Mouse (Mus musculus): ENCODE results near the gene Scd1. TPM values are rescaled to one million over a fixed set of nuclear protein-coding genes. Genes with fewer than 3 reads are reported as not detected.

The Scd1 gene
- total and polyA plus RNA-seq, 3 experiments, result 225 to 314 (median 244) TPM

DNA sequence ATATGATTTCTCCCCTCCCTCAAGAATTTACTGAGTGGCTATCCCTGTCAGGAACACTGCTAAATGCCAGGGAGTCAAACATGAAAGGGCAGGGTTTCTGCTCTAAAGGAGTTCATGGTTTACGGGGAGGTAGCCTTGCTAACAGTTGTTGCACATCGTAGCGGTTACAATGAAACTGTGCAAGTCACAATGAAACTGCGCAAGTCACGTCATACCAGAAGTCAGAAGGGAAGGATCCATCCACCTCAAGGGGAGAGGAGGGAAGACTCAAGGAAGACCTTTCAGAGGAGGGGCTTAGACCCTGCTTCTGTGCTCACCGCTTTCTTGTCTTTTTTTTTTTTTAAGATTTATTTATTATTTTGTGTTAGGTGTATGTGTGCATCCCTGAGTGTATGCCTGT is 47.2 kb upstream of the Scd1 start:
- DNase-seq (ENCODE audit: extremely low read depth), result peak; percentile 72
- in situ Hi-C loops (cut with MboI; ENCODE audit: low pct_ligation_motif_present, low pct_unique_long_range_greater_than_20kb, low sequenced_read_pairs), result no loop called here

DNA sequence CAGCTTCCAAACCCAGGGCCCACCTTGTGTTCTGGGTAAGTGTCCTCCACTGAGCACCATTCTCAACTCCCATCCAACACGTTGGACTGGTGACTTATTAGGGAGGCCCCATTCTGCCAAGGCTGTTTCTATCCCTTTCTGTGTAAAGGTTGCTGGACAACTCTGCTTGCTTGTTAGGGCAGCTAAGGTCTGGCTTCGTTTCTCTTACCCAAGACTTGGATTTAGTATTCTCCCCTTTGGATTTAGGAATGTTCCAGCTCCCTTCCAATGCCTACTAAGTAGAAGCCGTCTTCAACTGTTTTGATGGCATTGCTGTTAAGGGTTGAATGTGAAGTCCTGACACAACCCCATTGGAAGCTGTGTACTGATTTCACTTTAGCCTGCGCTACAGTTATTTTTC is 40.2 kb upstream of the Scd1 start:
- Histone ChIP-seq H3K79me2 (replicated peaks; ENCODE audit: control insufficient read depth, extremely low read depth, insufficient read depth, poor library complexity, severe bottlenecking) (no peaks in the 10 kb centered on the region), H3K27me3 (replicated peaks) (peaks cover 2% of the 10 kb centered on the region), H3K36me3 (replicated peaks in 1 of 2; ENCODE audit: control insufficient read depth in 1 of 2, insufficient read depth in 1 of 2, low read length in 1 of 2) (no peaks in the 10 kb centered on the region), H3K9me3 (replicated peaks; ENCODE audit: low read length) (peaks cover 2% of the 10 kb centered on the region), H3K4me2 (ENCODE audit: insufficient read depth, low read depth, poor library complexity, severe bottlenecking) (no peak overlapping the region), H3K4me3 (replicated peaks in 1 of 3; ENCODE audit: low read depth in 2 of 3, low read length in 2 of 3, poor library complexity in 1 of 3) (no peak overlapping the region), H3K9ac (ENCODE audit: insufficient read depth, low read depth) (no peak overlapping the region), H3K27ac (ENCODE audit: insufficient read depth, low read depth) (no peak overlapping the region), H3K4me1 (ENCODE audit: control insufficient read depth in 1 of 2, insufficient read depth in 2 of 2) (peaks cover 2 to 4% of the 10 kb centered on the region in 2 experiments)
- no peak for TF ChIP-seq NRF1 (IDR thresholded peaks at IDR 0.05; ENCODE audit: low read depth, low read length)
- TF ChIP-seq JUND (conservative IDR thresholded peaks at IDR 0.05; ENCODE audit: low read depth, low read length), result no peak
- no peak for TF ChIP-seq ZNF384 (IDR thresholded peaks at IDR 0.05; ENCODE audit: low read depth, low read length)
- TF ChIP-seq ZKSCAN1 (IDR thresholded peaks at IDR 0.05; ENCODE audit: borderline replicate concordance, low read depth, low read length), result no peak
- TF ChIP-seq RAD21 (IDR thresholded peaks at IDR 0.05; ENCODE audit: low read depth, low read length), result no peak
- no peak for TF ChIP-seq TBP (conservative IDR thresholded peaks at IDR 0.05; ENCODE audit: low read depth, low read length)
- TF ChIP-seq UBTF (IDR thresholded peaks at IDR 0.05; ENCODE audit: low read depth, low read length), result no peak
- no peak for TF ChIP-seq GABPA (IDR thresholded peaks at IDR 0.05; ENCODE audit: insufficient replicate concordance, low read depth, low read length)
- no peak for TF ChIP-seq JUN (IDR thresholded peaks at IDR 0.05; ENCODE audit: insufficient read depth, low read depth, low read length)
- TF ChIP-seq MXI1 (IDR thresholded peaks at IDR 0.05; ENCODE audit: low read depth, low read length), result no peak
- no peak for TF ChIP-seq MEF2A (IDR thresholded peaks at IDR 0.05; ENCODE audit: borderline replicate concordance, low read depth, low read length)
- no peak for TF ChIP-seq BHLHE40 (IDR thresholded peaks at IDR 0.05; ENCODE audit: low read depth, low read length)
- no peak for TF ChIP-seq MAZ (IDR thresholded peaks at IDR 0.05; ENCODE audit: low read depth, low read length)
- TF ChIP-seq ZC3H11A (IDR thresholded peaks at IDR 0.05; ENCODE audit: low read depth, low read length), result no peak
- TF ChIP-seq EP300 (IDR thresholded peaks at IDR 0.05; ENCODE audit: low read length), result no peak
- no peak for TF ChIP-seq CHD2 (IDR thresholded peaks at IDR 0.05; ENCODE audit: low read length)
- no peak for TF ChIP-seq ZMIZ1 (IDR thresholded peaks at IDR 0.05; ENCODE audit: low read depth, low read length)
- no peak for TF ChIP-seq PAX5 (IDR thresholded peaks at IDR 0.05; ENCODE audit: low read length)
- no peak for TF ChIP-seq SIN3A (IDR thresholded peaks at IDR 0.05; ENCODE audit: low read length)
- TF ChIP-seq MAX (IDR thresholded peaks at IDR 0.05; ENCODE audit: low read length), result no peak
- in situ Hi-C loops (cut with MboI; ENCODE audit: low pct_ligation_motif_present, low pct_unique_long_range_greater_than_20kb, low sequenced_read_pairs) (no loop called here), dilution Hi-C loops (cut with MboI; ENCODE audit: extremely low pct_ligation_motif_present, extremely low pct_unique_long_range_greater_than_20kb, low sequenced_read_pairs) (no loop called here)
- DNase-seq (ENCODE audit: extremely low read depth), result no peak

More for the DNA sequence above, 47.2 kb upstream of the Scd1 start:
- no peaks in the 10 kb centered on the region for H3K9me3 ChIP-seq (replicated peaks; ENCODE audit: low read length)
- dilution Hi-C loops (cut with MboI; ENCODE audit: extremely low pct_ligation_motif_present, extremely low pct_unique_long_range_greater_than_20kb, low sequenced_read_pairs), result no loop called here
- no peaks in the 10 kb centered on the region for H3K79me2 ChIP-seq (replicated peaks; ENCODE audit: control insufficient read depth, extremely low read depth, insufficient read depth, poor library complexity, severe bottlenecking)
- H3K4me1 ChIP-seq (ENCODE audit: control insufficient read depth in 1 of 2, insufficient read depth in 2 of 2), result peaks cover 25 to 42% of the 10 kb centered on the region in 2 experiments
- no peak overlapping the region for H3K4me3 ChIP-seq (replicated peaks in 1 of 3; ENCODE audit: low read depth in 2 of 3, low read length in 2 of 3, poor library complexity in 1 of 3)
- H3K27ac ChIP-seq (ENCODE audit: insufficient read depth, low read depth), result no peak overlapping the region
- H3K9ac ChIP-seq (ENCODE audit: insufficient read depth, low read depth), result no peak overlapping the region
- TF ChIP-seq CHD2 (IDR thresholded peaks at IDR 0.05; ENCODE audit: low read length), result peak; percentile 77
- TF ChIP-seq HCFC1 (IDR thresholded peaks at IDR 0.05; ENCODE audit: low read depth, low read length), result no peak
- peak; percentile 95 for TF ChIP-seq JUND (conservative IDR thresholded peaks at IDR 0.05; ENCODE audit: low read depth, low read length)
- TF ChIP-seq MEF2A (IDR thresholded peaks at IDR 0.05; ENCODE audit: borderline replicate concordance, low read depth, low read length), result peak; percentile 63; the same call in 1 of the 2 replicates
- TF ChIP-seq ZKSCAN1 (IDR thresholded peaks at IDR 0.05; ENCODE audit: borderline replicate concordance, low read depth, low read length), result no peak
- TF ChIP-seq POLR2A (IDR thresholded peaks at IDR 0.05; ENCODE audit: low read depth, low read length), result no peak
- peak; percentile 88 for TF ChIP-seq JUN (IDR thresholded peaks at IDR 0.05; ENCODE audit: insufficient read depth, low read depth, low read length)
- TF ChIP-seq ETS1 (conservative IDR thresholded peaks at IDR 0.05; ENCODE audit: low read depth, low read length), result peak; percentile 81
- TF ChIP-seq POLR2AphosphoS2 (IDR thresholded peaks at IDR 0.05; ENCODE audit: low read depth, low read length), result no peak
- no peak for TF ChIP-seq TBP (conservative IDR thresholded peaks at IDR 0.05; ENCODE audit: low read depth, low read length)
- TF ChIP-seq TCF12 (IDR thresholded peaks at IDR 0.05; ENCODE audit: low read depth, low read length), result peak; percentile 78
- peak; percentile 37; the same call in 1 of the 2 replicates for TF ChIP-seq ELF1 (IDR thresholded peaks at IDR 0.05; ENCODE audit: low read depth, low read length)
- no peak for TF ChIP-seq CTCF (conservative IDR thresholded peaks at IDR 0.05 in 1 of 2, IDR thresholded peaks at IDR 0.05 in 1 of 2; ENCODE audit: low read depth in 2 of 2, low read length in 2 of 2)
- peak; percentile 30; the same call in 1 of the 2 replicates for TF ChIP-seq NRF1 (IDR thresholded peaks at IDR 0.05; ENCODE audit: low read depth, low read length)
- TF ChIP-seq MYC (IDR thresholded peaks at IDR 0.05; ENCODE audit: low read depth, low read length), result peak; percentile 58
- TF ChIP-seq SIN3A (IDR thresholded peaks at IDR 0.05; ENCODE audit: low read length), result peak; percentile 54; the same call in 1 of the 2 replicates
- TF ChIP-seq ZMIZ1 (IDR thresholded peaks at IDR 0.05; ENCODE audit: low read depth, low read length), result no peak
- TF ChIP-seq BHLHE40 (IDR thresholded peaks at IDR 0.05; ENCODE audit: low read depth, low read length), result peak; percentile 68
- TF ChIP-seq RCOR1 (conservative IDR thresholded peaks at IDR 0.05; ENCODE audit: low read depth, low read length), result peak; percentile 88
- TF ChIP-seq MXI1 (IDR thresholded peaks at IDR 0.05; ENCODE audit: low read depth, low read length), result peak; percentile 39; the same call in 1 of the 2 replicates
- TF ChIP-seq IRF4 (IDR thresholded peaks at IDR 0.05; ENCODE audit: low read depth, low read length), result peak; percentile 97
- TF ChIP-seq KAT2A (IDR thresholded peaks at IDR 0.05; ENCODE audit: insufficient replicate concordance, low read length), result no peak
- no peak for TF ChIP-seq SMC3 (IDR thresholded peaks at IDR 0.05; ENCODE audit: low read depth, low read length)
- TF ChIP-seq PAX5 (IDR thresholded peaks at IDR 0.05; ENCODE audit: low read length), result no peak
- TF ChIP-seq EP300 (IDR thresholded peaks at IDR 0.05; ENCODE audit: low read length), result peak; percentile 96
- TF ChIP-seq NELFE (IDR thresholded peaks at IDR 0.05; ENCODE audit: low read depth, low read length), result 0 out of 2 replicates have a peak, but pooled peaks have one; percentile 0
- peaks cover 2% of the 10 kb centered on the region for H3K27me3 ChIP-seq (replicated peaks)
- peak overlapping the region; percentile 63 for H3K4me2 ChIP-seq (ENCODE audit: insufficient read depth, low read depth, poor library complexity, severe bottlenecking)
- no peaks in the 10 kb centered on the region for H3K36me3 ChIP-seq (replicated peaks in 1 of 2; ENCODE audit: control insufficient read depth in 1 of 2, insufficient read depth in 1 of 2, low read length in 1 of 2)
